Mouse (Mus musculus) ovary, postnatal 36 days (tissue): ENCODE results near the gene Krtap1-5.
A peak's percentile ranks its signal among the peaks of the same experiment; 100 is the strongest.
"Not testable (repeated sequence)": the region's sequence is repeated elsewhere in the genome, so short reads cannot be mapped to it uniquely, and the experiment has no call there.

ENCODE experiments used
- DNase-seq: peaks from one replicate; pipeline ENCODE4 v3.0.0; 2022; ENCODE audit warnings: low spot score, mixed read lengths

The Krtap1-5 gene

GRCm38 (mm10) chr11:99580636-99581035, at the start of gene Krtap1-5:
Gene Krtap1-5, minus strand, starts transcription at chr11:99581016.
- DNase-seq: no peak

DNA sequence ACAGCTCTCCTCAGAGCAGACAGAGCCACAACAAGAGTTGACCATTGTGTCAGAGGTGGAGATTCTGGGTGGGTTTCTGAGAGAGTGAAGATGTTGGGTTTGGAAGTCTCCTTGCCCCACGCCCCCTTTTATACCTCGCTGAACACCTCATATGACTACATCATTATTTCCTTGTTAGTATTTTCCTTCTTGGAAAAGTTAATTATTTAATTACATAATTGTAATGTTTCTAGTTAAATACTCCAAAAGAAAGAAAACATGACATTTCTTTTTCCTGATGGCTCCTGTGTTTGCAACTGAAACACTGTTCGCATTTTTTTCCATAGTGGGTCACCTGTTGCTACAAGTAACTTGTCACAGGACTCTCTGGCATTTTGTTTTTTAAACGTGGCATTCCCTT, 47.3 kb upstream of the Krtap1-5 start, which contains the start of gene Krtap4-1:
Krtap4-1 (minus strand) TSS at position 101 of the 400 bp plus-strand sequence.
- no peak for DNase-seq

DNA sequence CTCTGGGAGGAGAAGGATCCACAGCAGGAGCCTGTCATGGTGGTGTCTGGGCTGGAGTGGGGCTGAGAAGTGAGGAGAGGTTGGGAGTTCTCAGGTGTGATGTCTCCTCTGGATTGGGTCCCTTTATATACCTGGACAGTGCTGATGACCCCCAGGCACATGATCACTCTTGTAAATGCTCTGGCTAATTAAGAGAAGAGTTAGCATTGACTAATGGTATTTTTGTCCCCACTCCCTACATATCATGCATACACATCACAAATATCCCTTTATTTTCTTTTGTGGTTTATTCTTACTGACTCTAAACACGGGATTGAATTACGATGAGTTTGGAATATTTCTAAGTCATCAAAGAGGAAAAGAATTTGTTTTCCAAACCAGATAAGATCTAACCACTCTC, 39.5 kb upstream of the Krtap1-5 start, which contains the start of gene Gm11562:
Gm11562 (minus strand) TSS at position 101 of the 400 bp plus-strand sequence.
- DNase-seq: no peak

- DNase-seq: no peak
These were observed 34.1 kb upstream of the Krtap1-5 start, which contains the start of gene Krtap2-4 for GRCm38 (mm10) chr11:99614796-99615363. Gene Krtap2-4, minus strand, starts transcription at chr11:99614846.

- not testable (repeated sequence) for DNase-seq
These were observed 29.3 kb upstream of the Krtap1-5 start, which contains the start of gene Gm11937 for GRCm38 (mm10) chr11:99610089-99610488. Gene Gm11937, minus strand, starts transcription at chr11:99610189.

- DNase-seq: no peak
These were observed 28.3 kb upstream of the Krtap1-5 start for GRCm38 (mm10) chr11:99609126-99609525.

DNA sequence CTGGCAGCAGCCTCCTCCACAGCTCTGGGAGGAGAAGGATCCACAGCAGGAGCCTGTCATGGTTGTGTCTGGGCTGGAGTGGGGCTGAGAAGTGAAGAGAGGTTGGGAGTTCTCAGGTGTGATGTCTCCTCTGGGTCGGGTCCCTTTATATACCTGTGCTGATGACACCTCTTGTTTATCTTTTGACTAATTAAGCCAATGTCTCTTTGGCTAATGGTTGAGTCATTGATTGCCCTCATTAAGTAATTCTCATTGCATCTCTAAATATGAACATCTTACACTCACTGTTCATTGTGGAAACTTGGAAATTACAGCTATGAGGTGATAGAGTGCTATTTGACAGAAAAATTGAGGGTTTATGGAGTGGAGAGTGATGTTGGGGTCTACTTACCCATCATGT, 22.4 kb upstream of the Krtap1-5 start, which contains the start of gene Gm11938:
Gm11938 (minus strand) TSS at position 101 of the 400 bp plus-strand sequence.
- not testable (repeated sequence) for DNase-seq

DNA sequence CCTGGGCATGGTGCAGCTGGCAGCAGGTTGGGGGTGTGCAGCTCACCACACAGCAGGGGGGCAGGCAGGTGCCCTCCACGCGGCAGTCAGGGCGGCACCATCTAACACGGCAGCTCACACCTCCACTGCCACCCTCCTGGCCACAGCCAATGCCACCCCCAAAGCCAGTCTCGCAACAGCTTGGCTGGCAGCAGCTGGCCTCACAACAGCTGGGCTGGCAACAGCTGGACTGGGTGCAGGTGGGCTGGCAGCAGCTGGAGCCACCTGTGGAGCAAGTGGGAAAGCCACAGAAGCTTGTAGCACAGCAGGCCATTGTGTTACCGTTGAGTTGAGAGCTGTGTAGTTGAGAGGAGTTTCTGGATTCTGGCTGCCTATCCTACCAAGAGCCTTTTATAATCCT, 16.9 kb upstream of the Krtap1-5 start, which contains the start of gene Krtap9-3:
Krtap9-3 (minus strand) TSS at position 364 of the 400 bp plus-strand sequence.
- DNase-seq: not testable (repeated sequence)

DNA sequence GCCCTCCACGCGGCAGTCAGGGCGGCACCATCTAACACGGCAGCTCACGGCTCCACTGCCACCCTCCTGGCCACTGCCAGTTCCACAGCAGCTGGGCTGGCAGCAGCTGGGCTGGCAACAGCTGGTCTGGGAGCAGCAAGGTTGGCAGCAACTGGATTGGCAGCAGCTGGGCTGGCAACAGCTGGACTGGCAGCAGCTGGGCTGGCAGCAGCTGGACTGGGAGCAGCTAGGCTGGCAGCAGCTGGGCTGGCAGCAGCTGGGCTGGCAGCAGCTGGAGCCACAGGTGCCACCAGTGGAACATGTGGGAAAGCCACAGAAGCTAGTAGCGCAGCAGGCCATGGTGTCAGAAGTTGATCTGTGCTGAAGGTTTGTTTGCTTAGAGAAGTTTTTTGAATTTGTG, 10.2 kb upstream of the Krtap1-5 start, which contains the start of gene Krtap1-3:
Krtap1-3 (minus strand) TSS at position 359 of the 400 bp plus-strand sequence.
- no peak for DNase-seq

DNA sequence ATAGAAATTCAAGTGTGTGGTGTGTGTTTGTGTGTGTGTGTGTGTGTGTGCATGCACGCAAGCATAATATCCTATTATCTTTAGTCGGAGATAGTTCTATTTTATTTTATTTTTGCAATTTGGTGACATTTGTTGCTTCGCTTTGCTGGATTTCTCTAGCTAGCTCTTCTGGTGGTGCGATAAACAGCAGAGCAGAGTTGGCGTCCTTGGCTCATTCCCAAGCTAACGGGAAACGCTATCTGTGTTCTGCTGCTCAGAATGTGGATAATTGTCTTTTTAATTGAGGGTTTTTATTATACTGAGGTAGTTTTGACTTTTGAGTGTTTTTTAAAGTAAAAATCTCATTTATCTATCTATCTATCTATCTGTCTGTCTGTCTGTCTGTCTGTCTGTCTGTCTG, 4.3 kb upstream of the Krtap1-5 start:
- no peak for DNase-seq

DNA sequence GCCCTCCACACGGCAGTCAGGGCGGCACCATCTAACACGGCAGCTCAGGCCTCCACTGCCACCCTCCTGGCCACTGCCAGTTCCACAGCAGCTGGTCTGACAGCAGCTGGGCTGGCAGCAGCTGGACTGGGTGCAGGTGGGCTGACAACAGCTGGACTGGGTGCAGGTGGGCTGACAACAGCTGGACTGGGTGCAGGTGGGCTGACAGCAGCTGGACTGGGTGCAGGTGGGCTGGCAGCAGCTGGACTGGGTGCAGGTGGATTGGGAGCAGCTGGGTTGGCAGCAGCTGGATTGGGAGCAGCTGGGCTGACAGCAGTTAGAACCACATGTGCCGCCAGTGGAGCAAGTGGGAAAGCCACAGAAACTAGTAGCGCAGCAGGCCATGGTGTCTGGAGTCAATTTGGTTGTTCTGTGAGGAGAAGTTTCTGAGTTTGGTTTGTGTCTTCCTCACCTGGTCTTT, 2.5 kb upstream of the Krtap1-5 start, which contains the start of gene Krtap1-4:
Krtap1-4 (minus strand) TSS at position 410 of the 460 bp plus-strand sequence.
- DNase-seq: no peak

- DNase-seq: no peak
These were observed 748 bp upstream of the Krtap1-5 start for GRCm38 (mm10) chr11:99581564-99581963.

GRCm38 (mm10) chr11:99581051-99581450, 235 bp upstream of the Krtap1-5 start:
- no peak for DNase-seq

GRCm38 (mm10) chr11:99574106-99574505, 6.7 kb downstream of the Krtap1-5 start:
- DNase-seq: peak; percentile 72

DNA sequence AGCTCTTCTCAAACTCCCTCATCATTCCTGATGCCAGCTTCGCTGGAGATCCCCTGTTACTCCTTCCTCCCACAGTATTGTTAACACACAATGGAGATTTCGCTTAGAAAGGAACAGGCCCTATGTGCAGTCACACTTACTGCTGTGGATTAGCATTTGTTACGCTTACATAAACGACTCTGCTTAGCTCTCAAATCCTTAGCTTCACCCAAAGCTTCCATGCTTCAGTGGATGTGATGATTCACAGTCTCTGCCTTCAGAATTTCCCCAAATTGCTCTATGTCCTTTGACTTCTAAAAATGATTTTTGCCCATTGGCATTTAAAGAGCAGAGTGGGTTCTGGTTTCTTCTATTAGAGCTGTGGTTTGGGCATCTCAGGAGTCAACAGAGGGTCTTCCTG, 7.7 kb downstream of the Krtap1-5 start:
- DNase-seq: no peak

DNA sequence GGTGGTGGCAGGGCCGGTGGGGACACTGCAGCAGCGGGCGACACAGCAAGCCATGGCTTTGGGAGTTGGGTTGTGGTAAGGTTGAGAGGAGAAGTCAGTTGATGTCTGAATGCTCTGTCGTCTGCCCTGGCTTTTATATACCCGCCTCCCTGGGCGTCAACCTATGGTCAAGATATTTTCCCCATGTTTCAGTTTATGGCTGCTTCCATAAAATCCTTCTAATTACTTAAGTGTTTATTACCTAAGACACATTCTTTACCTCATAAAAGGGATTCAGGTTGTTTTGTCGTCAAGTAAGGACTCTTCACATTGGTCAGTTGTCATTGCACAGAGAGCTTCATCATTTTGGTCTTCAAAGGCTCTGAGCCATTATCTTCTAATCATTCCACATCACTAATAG, 14.3 kb downstream of the Krtap1-5 start, which contains the start of gene Krtap3-1:
Krtap3-1 (minus strand) TSS at position 101 of the 400 bp plus-strand sequence.
- DNase-seq: no peak

GRCm38 (mm10) chr11:99562580-99562979, 18.2 kb downstream of the Krtap1-5 start:
- DNase-seq: no peak

DNA sequence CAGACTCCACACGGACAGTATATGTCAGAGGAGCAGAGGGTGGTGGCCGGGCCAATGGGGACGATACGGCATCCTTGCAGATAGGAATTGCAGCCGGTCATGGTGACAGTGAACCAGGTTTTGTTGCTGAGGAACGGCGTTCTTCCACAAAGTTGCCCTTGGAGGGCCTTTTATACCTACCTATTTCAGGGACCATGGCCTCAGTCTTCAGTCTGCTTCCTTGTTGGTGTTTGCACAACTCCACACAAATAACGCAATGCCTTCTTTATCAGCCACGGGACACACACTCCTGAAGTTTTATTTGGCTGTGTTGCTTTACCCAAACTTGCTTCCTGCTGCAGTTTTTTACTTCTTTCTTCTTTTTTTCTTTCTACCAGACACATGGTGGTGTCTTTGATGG, 21.4 kb downstream of the Krtap1-5 start, which contains the start of gene Gm11939:
Gm11939 (minus strand) TSS at position 101 of the 400 bp plus-strand sequence.
- no peak for DNase-seq

DNA sequence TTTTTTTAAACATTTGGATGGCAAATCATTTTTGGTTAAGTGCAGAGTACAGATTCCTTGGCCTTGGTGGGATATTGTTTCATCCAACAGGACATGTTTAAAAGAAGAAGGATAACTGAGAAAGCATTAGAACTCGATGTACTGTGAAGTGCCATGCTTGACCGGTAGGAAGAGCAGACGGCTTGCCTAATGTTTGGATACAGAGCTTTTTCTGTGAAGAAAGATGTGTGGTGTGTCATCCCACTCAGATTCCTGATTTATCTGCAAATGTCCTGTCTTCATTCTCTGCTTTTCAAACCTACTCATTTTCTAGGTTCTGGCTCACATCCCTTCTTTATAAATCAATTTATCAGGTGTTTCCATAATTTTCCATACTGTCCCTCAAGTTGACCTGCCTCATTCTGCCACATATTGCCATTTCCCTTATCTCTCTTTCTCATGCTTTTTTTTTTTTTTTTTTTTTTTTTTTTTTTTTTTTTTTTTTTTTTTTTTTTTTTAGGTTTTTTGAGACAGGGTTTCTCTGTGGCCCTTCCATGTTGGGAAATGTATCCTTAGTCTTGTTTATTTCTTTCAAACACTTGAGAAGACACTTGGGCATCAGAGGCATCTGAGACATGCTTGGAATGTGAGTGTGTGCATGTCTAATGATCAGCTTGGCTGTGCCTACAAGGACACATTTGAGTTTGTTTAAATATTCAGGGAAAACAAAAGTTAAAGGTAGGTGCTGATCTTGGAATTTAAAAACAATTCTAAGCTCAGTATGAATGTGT, 22.7 kb downstream of the Krtap1-5 start:
- DNase-seq: no peak

GRCm38 (mm10) chr11:99556753-99557152, 24.1 kb downstream of the Krtap1-5 start, which contains the start of gene Krtap3-2:
Gene Krtap3-2, minus strand, starts transcription at chr11:99556853.
- no peak for DNase-seq

DNA sequence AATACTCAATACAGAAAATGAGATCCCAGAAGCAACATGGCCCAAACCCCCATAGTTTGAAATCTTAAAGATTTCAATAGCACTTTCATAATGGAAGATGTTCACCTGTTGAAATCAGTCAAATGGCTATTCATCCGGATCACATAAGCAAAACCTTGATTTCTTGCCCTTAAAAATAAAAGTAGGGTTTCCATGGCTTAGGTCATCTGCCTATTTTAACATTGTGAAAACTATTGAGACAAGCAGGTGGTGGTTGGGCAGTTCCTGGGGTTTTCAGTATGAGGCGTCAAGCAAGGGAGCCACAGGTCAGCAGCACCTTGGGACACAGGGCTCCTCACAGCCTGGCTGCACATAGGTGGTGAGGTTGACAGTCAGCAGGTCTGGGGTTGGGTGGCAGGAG, 24.6 kb downstream of the Krtap1-5 start:
- DNase-seq: no peak

- no peak for DNase-seq
These were observed 30.1 kb downstream of the Krtap1-5 start, which contains the start of gene Krtap3-3 for GRCm38 (mm10) chr11:99550765-99551164. Gene Krtap3-3, minus strand, starts transcription at chr11:99550865.
